Mouse (Mus musculus) spleen, embryonic (tissue): ENCODE data around the gene Tmprss11e.

Source experiments
- CTCF ChIA-PET: fragments of 350-600 bp; sonication (Branson Sonifier 250); formaldehyde crosslinking; loops from one replicate; lab custom pipeline; 2022; lab: Charles Lee

Tmprss11e gene

GRCm38 (mm10) chr5:86745715-86746114 lies at the start of gene Tmprss11e:
Tmprss11e (minus strand) TSS chr5:86745815.
- CTCF ChIA-PET = no interaction called here

- CTCF ChIA-PET = no interaction called here
Measured at GRCm38 (mm10) chr5:86792807-86793206, 47.2 kb upstream of the Tmprss11e start.

- CTCF ChIA-PET = no interaction called here
Measured at GRCm38 (mm10) chr5:86792249-86792648, 46.6 kb upstream of the Tmprss11e start.

GRCm38 (mm10) chr5:86789954-86790353 lies 44.3 kb upstream of the Tmprss11e start:
- CTCF ChIA-PET = no interaction called here

GRCm38 (mm10) chr5:86786798-86787197 lies 41.2 kb upstream of the Tmprss11e start:
- CTCF ChIA-PET = no interaction called here

- CTCF ChIA-PET = no interaction called here
Measured at GRCm38 (mm10) chr5:86784205-86784604, 38.6 kb upstream of the Tmprss11e start.

GRCm38 (mm10) chr5:86783059-86783458 lies 37.4 kb upstream of the Tmprss11e start:
- CTCF ChIA-PET = no interaction called here

GRCm38 (mm10) chr5:86778471-86778870 lies 32.9 kb upstream of the Tmprss11e start:
- CTCF ChIA-PET = no interaction called here

- CTCF ChIA-PET = no interaction called here
Measured at GRCm38 (mm10) chr5:86776941-86777340, 31.3 kb upstream of the Tmprss11e start.

- CTCF ChIA-PET = no interaction called here
Measured at GRCm38 (mm10) chr5:86771010-86771409, 25.4 kb upstream of the Tmprss11e start.

- CTCF ChIA-PET = no interaction called here
Measured at GRCm38 (mm10) chr5:86769015-86769658, 23.5 kb upstream of the Tmprss11e start.

- CTCF ChIA-PET = no interaction called here
Measured at GRCm38 (mm10) chr5:86742796-86743195, 2.8 kb downstream of the Tmprss11e start.

- CTCF ChIA-PET = no interaction called here
Measured at GRCm38 (mm10) chr5:86741146-86741545, 4.5 kb downstream of the Tmprss11e start.

GRCm38 (mm10) chr5:86735808-86736207 lies 9.8 kb downstream of the Tmprss11e start:
- CTCF ChIA-PET = no interaction called here

GRCm38 (mm10) chr5:86730587-86730986 lies 15.0 kb downstream of the Tmprss11e start:
- CTCF ChIA-PET = no interaction called here

- CTCF ChIA-PET = no interaction called here
Measured at GRCm38 (mm10) chr5:86728574-86728973, 17.0 kb downstream of the Tmprss11e start.

- CTCF ChIA-PET = no interaction called here
Measured at GRCm38 (mm10) chr5:86727033-86727432, 18.6 kb downstream of the Tmprss11e start.

GRCm38 (mm10) chr5:86725021-86725420 lies 20.6 kb downstream of the Tmprss11e start:
- CTCF ChIA-PET = no interaction called here

GRCm38 (mm10) chr5:86722820-86723460 lies 22.7 kb downstream of the Tmprss11e start:
- CTCF ChIA-PET = no interaction called here

GRCm38 (mm10) chr5:86714967-86715366 lies 30.6 kb downstream of the Tmprss11e start:
- CTCF ChIA-PET = no interaction called here

GRCm38 (mm10) chr5:86704923-86705322 lies 40.7 kb downstream of the Tmprss11e start:
- CTCF ChIA-PET = no interaction called here

- CTCF ChIA-PET = no interaction called here
Measured at GRCm38 (mm10) chr5:86684667-86685066, 60.9 kb downstream of the Tmprss11e start.

- CTCF ChIA-PET = no interaction called here
Measured at GRCm38 (mm10) chr5:86676262-86676661, 69.4 kb downstream of the Tmprss11e start, which contains the start of gene Tmprss11b. Tmprss11b (minus strand) TSS chr5:86676362.
